Mouse (Mus musculus) stomach, postnatal 0 days (tissue): Measurements from ENCODE around the gene Ap2a1.

Experiments
- CTCF ChIP-seq: IDR thresholded peaks from 2 replicates; pipeline ENCODE4 v1.5.1; 2016; ENCODE audit warnings: antibody characterized with exemption, low read depth, mild to moderate bottlenecking, moderate library complexity
- EP300 ChIP-seq: optimal IDR thresholded peaks from 2 replicates; pipeline ENCODE3; 2016; ENCODE audit warnings: antibody characterized with exemption

- TF ChIP-seq CTCF (peak; percentile 16; the same call in 1 of the 2 replicates), EP300 (no peak)
Observed at GRCm38 (mm10) chr7:44861429-44861816, 67.9 kb downstream of the Ap2a1 start.
